Mouse (Mus musculus): Measurements from ENCODE around the gene Tcea2. TPM values are rescaled to one million over a fixed set of nuclear protein-coding genes. Genes with fewer than 3 reads are reported as not detected.

Tcea2 gene
- 6.5 and 6.7 TPM in 2 replicates for polyA plus RNA-seq (2012; rRNA removed)

GRCm38 (mm10) chr2:181679951-181680715 is at the start of gene Tcea2:
Gene Tcea2, plus strand, starts transcription at chr2:181680310.

DNA sequence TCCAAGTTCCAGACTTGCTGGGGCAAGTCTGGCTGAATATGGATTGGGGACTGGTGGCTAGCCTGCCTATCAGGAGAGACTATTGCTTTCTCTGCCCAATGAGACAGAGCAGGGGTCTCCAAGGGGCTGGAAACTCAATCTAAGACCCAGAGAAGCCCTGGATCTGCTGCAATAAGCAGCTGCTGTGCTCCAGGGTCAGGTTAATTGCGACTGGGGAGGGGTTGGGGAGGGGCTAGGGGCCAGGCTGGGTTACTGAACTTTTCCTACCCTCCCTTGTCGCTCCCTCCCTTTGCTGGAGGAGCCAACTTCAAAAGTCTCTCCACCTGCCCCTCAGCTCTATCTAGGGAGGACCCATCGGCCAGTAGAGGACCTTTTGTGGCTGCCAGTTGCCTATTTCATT is 23.4 kb upstream of the Tcea2 start, which contains the start of gene Gm29797:
Gene Gm29797, plus strand, starts transcription at position 301 of the 400 bp plus-strand sequence.

DNA sequence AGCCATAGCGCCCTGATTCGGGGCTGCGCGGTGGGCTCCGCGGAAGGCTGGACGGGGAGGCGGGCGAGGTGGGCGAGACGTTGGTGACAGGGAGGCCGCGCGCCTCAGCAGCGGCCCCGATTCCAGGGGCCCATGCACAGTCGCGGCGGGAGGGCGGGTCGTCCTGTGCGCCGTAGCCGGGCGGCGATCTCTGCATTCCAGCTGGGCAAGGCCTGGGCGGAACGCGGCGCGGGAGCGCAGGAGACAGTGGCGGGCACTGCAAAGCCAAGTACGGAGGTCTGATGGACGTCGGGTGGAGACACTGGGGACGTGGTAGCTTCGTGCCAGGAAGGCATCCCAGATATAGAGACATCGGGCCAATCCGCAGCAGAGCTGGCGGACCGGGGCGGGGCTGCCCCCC is 8.8 kb upstream of the Tcea2 start, which contains the start of gene Sox18:
Gene Sox18, minus strand, starts transcription at position 315 of the 400 bp plus-strand sequence.

DNA sequence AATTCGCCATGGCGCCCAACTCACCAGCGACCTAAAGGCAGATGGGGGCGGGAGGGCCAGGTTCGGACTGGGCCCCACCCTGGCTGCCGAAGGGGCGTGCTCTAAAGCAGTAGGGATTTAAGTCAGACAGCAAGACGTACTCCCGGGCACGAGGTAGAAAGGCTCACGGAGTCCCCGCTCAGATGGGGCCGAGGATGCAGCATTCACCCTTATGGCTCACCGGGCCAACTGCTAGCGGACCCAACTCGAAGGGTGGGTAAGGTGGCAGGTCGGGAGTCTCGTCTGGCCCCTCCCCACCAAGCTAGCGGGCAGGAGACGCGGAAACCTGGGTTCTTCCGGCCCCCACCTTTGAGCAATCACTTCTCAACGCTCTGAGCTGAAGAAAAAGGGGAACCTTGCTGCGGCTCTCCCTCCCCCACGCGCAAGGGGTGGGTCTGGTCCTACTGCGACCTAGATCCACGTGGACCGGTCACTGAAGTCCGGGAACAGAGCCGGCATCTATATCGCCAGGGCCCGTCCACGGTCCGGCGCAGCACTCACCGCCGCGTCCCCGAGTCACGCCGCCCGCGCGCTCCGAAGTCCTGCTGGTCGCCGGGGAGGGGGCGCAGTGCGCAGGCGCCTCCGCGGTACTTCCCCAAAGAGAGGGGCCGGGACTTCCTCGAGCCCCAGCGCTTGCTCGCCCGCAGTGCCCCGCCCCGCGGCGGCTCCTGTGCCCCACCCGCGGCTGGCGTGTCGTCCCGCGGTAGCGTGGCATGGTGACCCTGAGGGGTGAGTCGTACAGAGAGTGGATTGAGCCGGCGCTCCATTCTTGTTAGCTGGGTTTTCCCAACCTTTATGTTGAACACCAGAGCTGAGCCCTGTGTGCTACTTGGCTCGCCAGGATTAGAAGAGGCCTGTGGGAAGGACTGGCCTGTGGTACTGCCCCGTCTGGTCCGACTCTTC is 13.5 kb downstream of the Tcea2 start, which contains the start of gene Rgs19:
Gene Rgs19, minus strand, starts transcription at position 639 of the 942 bp plus-strand sequence.

GRCm38 (mm10) chr2:181698241-181698640 is 18.1 kb downstream of the Tcea2 start, which contains the start of gene Lkaaear1:
Gene Lkaaear1, minus strand, starts transcription at chr2:181698442.

DNA sequence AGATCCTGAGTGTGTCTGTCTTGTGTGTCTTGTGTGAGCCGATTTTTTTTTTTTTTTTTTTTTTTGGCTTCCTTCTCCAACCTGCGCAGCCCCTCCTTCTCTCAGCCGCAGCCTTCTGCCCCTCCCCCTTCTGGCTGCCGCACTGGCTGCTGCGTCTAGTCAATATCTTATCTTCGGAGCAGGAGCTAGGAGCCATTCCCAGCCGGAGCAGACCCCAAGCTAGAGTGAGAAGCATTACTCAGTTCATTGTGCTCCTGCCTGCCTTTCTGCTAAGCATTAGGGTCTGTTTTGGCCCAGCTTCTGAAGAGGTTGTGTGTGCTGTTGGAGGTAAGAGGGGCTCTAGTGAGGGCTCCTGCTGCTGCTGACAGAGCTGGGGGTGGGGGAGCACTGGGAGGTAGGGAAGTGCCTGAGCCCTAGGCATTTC is 34.8 kb downstream of the Tcea2 start, which contains the start of gene Oprl1:
Gene Oprl1, plus strand, starts transcription at position 114 of the 424 bp plus-strand sequence.

Other genes starting within 250 kb of the Tcea2 start
- gene Zbtb46, start 220.9 kb upstream of the Tcea2 start, polyA plus RNA-seq (2012; rRNA removed): 2.0 TPM in 2 replicates
- gene Abhd16b, start 187.1 kb upstream of the Tcea2 start, polyA plus RNA-seq (2012; rRNA removed): not detected in 2 replicates
- gene Tpd52l2, start 183.2 kb upstream of the Tcea2 start, polyA plus RNA-seq (2012; rRNA removed): 31.4 and 40.7 TPM in 2 replicates
- gene Dnajc5, start 159.8 kb upstream of the Tcea2 start, polyA plus RNA-seq (2012; rRNA removed): 51.9 and 64.1 TPM in 2 replicates
- 161 and 197 TPM in 2 replicates for gene Uckl1, start 95.4 kb upstream of the Tcea2 start, polyA plus RNA-seq (2012; rRNA removed)
- 12.3 and 13.0 TPM in 2 replicates for gene Prpf6, start 88.4 kb upstream of the Tcea2 start, polyA plus RNA-seq (2012; rRNA removed)
- 39.9 and 47.0 TPM in 2 replicates for gene Zfp512b, start 87.5 kb upstream of the Tcea2 start, polyA plus RNA-seq (2012; rRNA removed)
- gene Samd10, start 81.1 kb upstream of the Tcea2 start, polyA plus RNA-seq (2012; rRNA removed): 30.8 and 41.3 TPM in 2 replicates
- not detected in 2 replicates for gene Gm29797, start 23.3 kb upstream of the Tcea2 start, polyA plus RNA-seq (2012; rRNA removed)
- 37.5 and 40.1 TPM in 2 replicates for gene Sox18, start 8.7 kb upstream of the Tcea2 start, polyA plus RNA-seq (2012; rRNA removed)
- gene Rgs19, start 13.7 kb downstream of the Tcea2 start, polyA plus RNA-seq (2012; rRNA removed): 34.0 and 48.2 TPM in 2 replicates
- not detected in 2 replicates for gene Lkaaear1, start 18.1 kb downstream of the Tcea2 start, polyA plus RNA-seq (2012; rRNA removed)
- gene Oprl1, start 34.7 kb downstream of the Tcea2 start, polyA plus RNA-seq (2012; rRNA removed): 0.57 and 0.79 TPM in 2 replicates
- gene Myt1, start 83.0 kb downstream of the Tcea2 start, polyA plus RNA-seq (2012; rRNA removed): 1.3 and 1.4 TPM in 2 replicates
- gene Pcmtd2, start 157.5 kb downstream of the Tcea2 start, polyA plus RNA-seq (2012; rRNA removed): 16.3 and 19.0 TPM in 2 replicates
- gene Polr3k, start 184.0 kb downstream of the Tcea2 start, polyA plus RNA-seq (2012; rRNA removed): 3.5 and 3.9 TPM in 2 replicates

All from colon, adult 2 months (tissue).